14 mouse cellular contexts compared by ENCODE assay signal in the genomic region with DNA sequence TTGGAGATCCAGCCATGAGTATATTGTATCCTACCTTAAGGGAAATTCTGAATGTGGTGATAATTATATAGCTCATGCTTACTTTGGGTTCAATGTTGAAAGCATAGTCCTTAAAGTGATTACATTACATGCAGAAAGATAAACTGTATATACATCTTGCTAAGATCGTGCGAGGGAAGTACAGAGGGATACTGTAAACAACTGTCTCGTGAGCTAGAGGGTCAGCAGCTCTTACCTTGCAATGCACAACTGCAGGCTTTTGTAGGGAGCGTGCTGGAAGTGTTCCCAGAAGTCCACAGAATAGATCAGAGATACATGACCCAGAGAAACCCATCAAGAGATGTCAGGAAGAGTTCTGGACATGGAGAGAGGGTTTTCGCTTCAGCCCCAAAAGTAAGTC.
"Had no signal": no experiment of that assay in that cellular context is flagged by ENCODE, and none has a peak within 500 bp of the region (broad histone marks: within the 10 kb centered on the region; RNA-seq: fewer than 3 reads in every experiment).

No protein-coding gene starts in this region.

- H3K36me3 ChIP-seq: limb, embryonic 15.5 days; liver, embryonic 12.5 days; midbrain, embryonic 13.5 days; neural tube, embryonic 15.5 days had no signal

- H3K4me3 ChIP-seq: left cerebral cortex, adult 2 months; limb, embryonic 15.5 days; liver, embryonic 12.5 days; midbrain, embryonic 13.5 days; myocyte; neural tube, embryonic 15.5 days had no signal

- H3K4me2 ChIP-seq: limb, embryonic 15.5 days; liver, embryonic 12.5 days; midbrain, embryonic 13.5 days; neural tube, embryonic 15.5 days had no signal

- H3K27ac ChIP-seq: left cerebral cortex, adult 2 months; limb, embryonic 15.5 days; liver, embryonic 12.5 days; midbrain, embryonic 13.5 days; neural tube, embryonic 15.5 days had no signal

- H3K4me1 ChIP-seq: liver, embryonic 12.5 days had no signal

- DNase-seq: kidney, adult 8-10 months; kidney, postnatal 25 days; right cerebral cortex, postnatal 4 days; spleen, adult 18-20 months; thymus, adult 18-20 months; thymus, postnatal 14 days had no signal

- H3K27me3 ChIP-seq: limb, embryonic 15.5 days; liver, embryonic 12.5 days; midbrain, embryonic 13.5 days; neural tube, embryonic 15.5 days had no signal

- ATAC-seq: hindbrain, embryonic 16.5 days; inflammation-experienced regulatory T-cells, adult 6 months; liver, embryonic 12.5 days; midbrain, embryonic 13.5 days had no signal

- H3K9ac ChIP-seq: limb, embryonic 15.5 days; liver, embryonic 12.5 days; midbrain, embryonic 13.5 days; neural tube, embryonic 15.5 days had no signal

- H3K9me3 ChIP-seq: limb, embryonic 15.5 days; liver, embryonic 12.5 days; midbrain, embryonic 13.5 days; neural tube, embryonic 15.5 days had no signal
